Mouse (Mus musculus): Measurements from ENCODE around the gene Chst15. TPM values are rescaled to one million over a fixed set of nuclear protein-coding genes. Genes with fewer than 3 reads are reported as not detected.

The Chst15 gene
- polyA plus RNA-seq, 1 experiment from 2014 or later: 9.5 TPM

DNA sequence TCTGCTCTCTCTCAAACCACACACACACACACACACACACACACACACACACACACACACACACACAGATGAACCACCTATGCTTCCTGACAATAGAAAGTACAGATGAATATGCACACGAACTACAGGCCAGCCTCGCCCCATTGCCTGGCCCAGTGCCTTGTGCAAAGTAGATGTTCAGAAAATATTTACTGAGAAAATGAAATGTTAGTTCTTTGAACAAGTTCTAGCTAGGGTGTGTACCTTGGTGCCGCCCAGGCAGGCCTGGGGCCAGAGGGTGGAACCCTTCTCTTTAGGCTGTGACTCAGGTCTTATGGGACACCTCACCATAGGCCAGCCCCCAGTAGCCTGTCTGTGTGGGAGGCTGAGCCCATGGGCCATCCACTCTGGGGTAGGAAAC is 85.6 kb downstream of the Chst15 start:
- no peak for ATAC-seq
- Histone ChIP-seq H3K4me1 (no peaks in the 10 kb centered on the region), H3K36me3 (peaks cover 6% of the 10 kb centered on the region; the same call in 1 of the 2 replicates), H3K4me2 (no peak overlapping the region), H3K27ac (no peak overlapping the region), H3K27me3 (replicated peaks) (no peaks in the 10 kb centered on the region), H3K9me3 (replicated peaks) (no peaks in the 10 kb centered on the region), H3K9ac (no peak overlapping the region), H3K4me3 (no peak overlapping the region)
- WGBS (ENCODE audit: insufficient replicate concordance): 66% methylated on average over 3 of the region's 3 CpGs

DNA sequence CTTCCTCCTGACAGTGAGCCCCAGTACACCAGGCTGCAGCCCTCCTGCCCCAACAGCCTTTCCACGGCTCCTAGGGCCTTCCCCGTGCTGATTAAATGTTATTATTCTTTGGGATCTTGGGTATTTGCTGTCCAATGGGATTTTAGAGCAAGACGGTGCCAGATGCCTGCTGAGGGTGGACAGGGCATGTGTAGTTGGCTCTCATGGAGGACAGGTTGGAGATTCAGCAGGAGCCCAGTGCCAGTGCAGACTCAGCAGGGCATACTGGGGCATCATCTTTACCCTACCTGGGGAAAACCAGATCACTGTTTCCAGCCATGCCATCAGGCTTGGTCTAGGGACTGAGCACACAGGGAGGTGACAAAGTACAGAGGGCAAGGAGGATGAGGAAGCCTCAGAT is 86.1 kb downstream of the Chst15 start:
- no peaks in the 10 kb centered on the region for H3K4me1 ChIP-seq
- H3K9me3 ChIP-seq (replicated peaks): no peaks in the 10 kb centered on the region
- H3K4me2 ChIP-seq: no peak overlapping the region
- H3K27me3 ChIP-seq (replicated peaks): peaks cover 4% of the 10 kb centered on the region; the same call in 1 of the 2 replicates
- H3K9ac ChIP-seq: no peak overlapping the region
- no peak overlapping the region for H3K27ac ChIP-seq
- ATAC-seq: no peak
- H3K36me3 ChIP-seq: peaks cover 2% of the 10 kb centered on the region; the same call in 1 of the 2 replicates
- H3K4me3 ChIP-seq: no peak overlapping the region
- WGBS (ENCODE audit: insufficient replicate concordance): 64% methylated on average over 3 of the region's 3 CpGs

DNA sequence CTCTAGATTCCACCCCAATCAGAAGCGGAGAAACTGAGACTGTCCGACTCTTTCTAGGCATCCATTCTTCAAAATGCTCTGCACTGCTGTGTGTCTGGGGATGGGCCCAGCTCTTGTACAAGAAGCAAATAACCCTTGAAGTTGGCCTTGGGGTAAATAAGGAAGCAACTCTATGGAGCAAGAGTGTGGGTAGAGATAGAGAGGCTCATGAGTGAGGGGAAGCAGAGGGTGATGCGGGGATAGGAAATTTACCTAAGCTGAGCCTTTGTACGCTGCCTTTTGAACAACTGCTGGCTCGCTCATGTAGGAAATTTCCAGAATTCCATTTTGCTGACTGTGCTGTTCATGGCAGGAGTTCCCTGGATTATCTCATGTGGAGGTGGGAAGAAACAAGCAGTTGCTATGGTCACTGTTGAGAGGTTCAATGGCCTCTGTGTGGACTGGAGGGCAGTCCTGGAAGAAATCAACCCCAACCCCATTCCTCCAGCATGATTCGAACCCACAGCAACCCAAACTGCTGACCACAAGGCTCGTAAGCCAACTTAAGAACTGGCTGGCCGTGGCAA is 89.9 kb downstream of the Chst15 start:
- WGBS (ENCODE audit: insufficient replicate concordance): 66% methylated on average over 8 of the region's 8 CpGs

DNA sequence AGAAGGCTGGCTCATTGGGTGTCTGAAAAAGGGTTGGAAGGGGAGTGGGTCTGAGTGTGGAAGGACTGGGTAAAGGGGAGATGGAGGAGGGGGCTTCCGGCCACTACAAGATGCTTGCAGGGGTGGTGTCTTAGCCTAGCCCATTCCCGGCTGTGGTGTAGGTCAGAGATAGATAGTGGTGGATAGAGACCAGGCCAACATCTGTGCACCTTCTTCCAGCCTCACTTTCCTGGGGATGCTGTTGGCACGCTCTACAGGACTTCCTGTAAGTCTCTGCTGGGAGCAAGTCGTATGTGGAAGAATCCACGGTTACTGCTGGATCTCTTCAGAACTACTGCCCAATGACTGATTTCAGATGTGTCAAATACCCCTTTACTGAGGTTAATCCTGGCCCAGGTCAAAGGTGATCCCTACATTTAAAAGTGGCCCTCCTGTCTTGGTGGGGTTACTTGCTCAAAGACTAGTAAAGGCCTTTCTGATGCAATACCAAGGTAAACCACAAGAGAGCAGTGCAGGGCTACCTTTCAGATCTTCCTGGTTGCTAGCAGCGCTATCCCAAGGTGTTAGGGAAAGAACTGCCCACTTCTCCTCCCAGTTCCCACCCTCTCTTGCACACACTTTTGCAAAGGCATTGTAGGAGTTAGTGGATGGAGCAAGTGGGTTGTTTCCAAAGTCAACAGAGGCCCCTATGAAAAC is 90.5 kb downstream of the Chst15 start:
- H3K4me3 ChIP-seq: no peak overlapping the region
- H3K4me1 ChIP-seq: no peaks in the 10 kb centered on the region
- 55% methylated on average over 6 of the region's 6 CpGs for WGBS (ENCODE audit: insufficient replicate concordance)
- H3K9ac ChIP-seq: no peak overlapping the region
- no peak overlapping the region for H3K27ac ChIP-seq
- H3K36me3 ChIP-seq: no peaks in the 10 kb centered on the region
- H3K27me3 ChIP-seq (replicated peaks): peaks cover 10% of the 10 kb centered on the region; the same call in 1 of the 2 replicates
- ATAC-seq: peak; percentile 47; the same call in 1 of the 2 replicates
- no peak overlapping the region for H3K4me2 ChIP-seq
- H3K9me3 ChIP-seq (replicated peaks): no peaks in the 10 kb centered on the region

More for the DNA sequence above, 89.9 kb downstream of the Chst15 start:
- Histone ChIP-seq H3K36me3 (no peaks in the 10 kb centered on the region), H3K4me1 (no peaks in the 10 kb centered on the region), H3K9me3 (replicated peaks) (no peaks in the 10 kb centered on the region), H3K27me3 (replicated peaks) (peaks cover 10% of the 10 kb centered on the region; the same call in 1 of the 2 replicates), H3K4me3 (no peak overlapping the region), H3K4me2 (no peak overlapping the region), H3K27ac (no peak overlapping the region), H3K9ac (no peak overlapping the region)
- ATAC-seq: 0 out of 2 replicates have a peak, but pooled peaks have one; percentile 5

DNA sequence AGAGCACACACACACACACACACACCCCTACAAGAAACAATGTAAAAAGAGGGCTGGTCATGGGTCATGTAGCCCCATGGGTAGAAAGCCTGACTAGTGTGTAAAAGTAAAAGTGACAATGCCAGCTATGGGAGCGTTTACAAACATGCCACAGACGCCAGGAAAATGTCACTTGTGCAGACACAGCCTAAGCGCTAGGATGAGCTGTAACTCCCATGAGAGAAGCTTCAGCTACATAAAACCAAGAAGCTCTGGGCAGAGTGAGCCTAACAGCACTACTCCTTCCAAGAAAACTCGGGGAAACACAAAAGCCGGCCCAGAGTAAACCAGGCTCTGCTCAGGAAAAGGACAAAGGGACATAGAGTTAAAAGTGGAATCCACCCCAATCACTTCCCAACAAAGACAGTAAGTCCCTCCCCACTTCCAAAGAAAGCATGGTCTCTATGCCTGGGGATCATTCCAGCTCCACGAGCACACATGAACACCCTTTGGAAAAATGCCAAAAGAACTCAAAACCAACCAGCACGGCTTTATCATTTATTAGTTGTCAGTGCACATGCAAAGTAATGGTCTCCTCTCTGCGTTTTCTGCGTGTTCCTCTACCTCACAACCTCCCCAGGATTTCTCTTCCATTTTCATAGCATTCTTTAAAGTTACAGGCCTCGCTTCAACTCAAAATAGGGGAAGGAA is 93.4 kb downstream of the Chst15 start:
- H3K4me1 ChIP-seq: no peaks in the 10 kb centered on the region
- no peak overlapping the region for H3K27ac ChIP-seq
- H3K27me3 ChIP-seq (replicated peaks): peaks cover 10% of the 10 kb centered on the region; the same call in 1 of the 2 replicates
- H3K9ac ChIP-seq: no peak overlapping the region
- no peak for ATAC-seq
- H3K36me3 ChIP-seq: no peaks in the 10 kb centered on the region
- H3K4me3 ChIP-seq: no peak overlapping the region
- H3K4me2 ChIP-seq: no peak overlapping the region
- no peaks in the 10 kb centered on the region for H3K9me3 ChIP-seq (replicated peaks)
- 55% methylated on average over 10 of the region's 10 CpGs for WGBS (ENCODE audit: insufficient replicate concordance)

DNA sequence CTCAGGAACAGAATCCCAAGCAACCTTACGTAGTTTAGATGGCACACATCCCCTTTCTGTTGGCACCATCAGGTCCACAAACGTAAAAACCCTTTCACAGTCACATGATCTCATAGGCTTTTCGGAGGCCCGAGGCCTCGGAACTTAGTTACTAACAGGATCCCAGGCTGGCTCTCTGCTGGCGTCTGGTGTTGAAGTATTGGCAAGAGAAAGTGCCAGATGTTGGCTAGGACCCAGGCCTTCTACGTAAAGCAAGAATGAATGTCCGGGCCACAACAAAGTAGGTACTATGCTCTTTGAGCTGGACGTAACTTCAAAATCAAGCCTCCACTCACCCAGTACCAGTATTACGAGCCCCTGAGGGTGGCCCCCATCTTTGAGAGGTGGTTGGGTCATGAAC is 103.0 kb downstream of the Chst15 start:
- Histone ChIP-seq H3K4me1 (no peaks in the 10 kb centered on the region), H3K9ac (no peak overlapping the region), H3K27ac (no peak overlapping the region), H3K4me3 (no peak overlapping the region), H3K36me3 (no peaks in the 10 kb centered on the region), H3K9me3 (replicated peaks) (no peaks in the 10 kb centered on the region), H3K4me2 (no peak overlapping the region), H3K27me3 (replicated peaks) (peaks cover 32% of the 10 kb centered on the region; the same call in 1 of the 2 replicates)
- 68% methylated on average over 10 of the region's 10 CpGs for WGBS (ENCODE audit: insufficient replicate concordance)
- ATAC-seq: no peak

DNA sequence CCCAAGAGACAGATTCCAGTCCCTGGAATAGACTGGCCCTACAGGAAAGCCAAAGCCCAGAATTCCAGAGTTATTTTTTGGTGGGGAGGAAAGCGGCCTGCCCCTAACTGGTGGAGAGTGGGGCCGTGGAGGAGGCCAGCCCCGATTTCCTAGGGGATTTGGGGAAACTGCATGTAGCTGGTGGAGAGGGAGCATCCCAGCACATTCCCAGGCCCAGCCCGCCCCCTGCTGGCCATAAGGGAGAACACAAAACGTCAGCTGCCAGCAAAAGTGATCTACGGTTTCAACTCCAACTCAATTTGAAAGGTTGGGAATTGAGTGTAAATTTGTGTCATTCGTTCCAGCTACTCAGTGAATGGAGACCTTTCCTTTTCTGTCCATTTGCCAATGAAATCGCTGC is 103.6 kb downstream of the Chst15 start:
- WGBS (ENCODE audit: insufficient replicate concordance): 10% methylated on average over 8 of the region's 8 CpGs
- H3K4me3 ChIP-seq: no peak overlapping the region
- no peaks in the 10 kb centered on the region for H3K36me3 ChIP-seq
- H3K27me3 ChIP-seq (replicated peaks): peaks cover 32% of the 10 kb centered on the region; the same call in 1 of the 2 replicates
- no peak overlapping the region for H3K9ac ChIP-seq
- H3K9me3 ChIP-seq (replicated peaks): no peaks in the 10 kb centered on the region
- ATAC-seq: no peak
- H3K27ac ChIP-seq: no peak overlapping the region
- no peaks in the 10 kb centered on the region for H3K4me1 ChIP-seq
- no peak overlapping the region for H3K4me2 ChIP-seq

DNA sequence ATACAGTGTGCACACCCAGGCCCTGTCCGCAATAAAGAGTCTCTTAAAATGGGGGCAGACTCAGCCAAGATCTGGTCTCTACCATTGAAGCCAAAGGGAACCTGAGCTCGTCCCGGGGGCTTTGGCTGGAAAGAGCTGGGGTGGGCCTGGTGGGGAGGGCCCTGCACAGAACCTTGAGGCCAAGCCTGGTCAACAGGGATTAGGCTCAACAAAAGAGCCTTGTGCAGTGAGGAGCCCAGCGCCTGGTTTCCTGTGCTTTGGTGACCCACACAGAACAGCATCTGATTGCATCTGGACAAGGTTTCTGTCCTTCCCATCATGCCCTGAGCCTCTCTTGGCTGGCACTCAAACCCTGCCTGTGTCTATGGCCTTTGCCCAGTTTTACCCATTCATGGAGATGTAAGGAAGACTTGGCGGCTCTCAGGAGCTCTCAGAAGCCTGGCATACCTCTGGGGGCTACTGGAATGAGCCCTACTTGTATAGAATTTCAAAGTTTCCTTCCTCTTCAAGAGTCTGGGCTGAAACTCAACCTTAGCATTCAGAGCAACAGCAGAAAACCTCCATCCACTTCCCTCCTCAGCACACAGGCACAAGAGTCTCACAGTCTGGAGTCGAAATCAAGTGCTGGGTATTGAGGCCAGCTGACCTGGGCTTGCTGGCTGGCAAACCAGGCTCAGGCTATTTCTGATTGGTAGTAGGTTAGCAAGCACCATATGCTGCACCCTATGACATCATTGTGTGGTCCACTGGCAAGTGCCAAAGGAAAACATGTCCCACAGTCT is 104.9 kb downstream of the Chst15 start:
- WGBS (ENCODE audit: insufficient replicate concordance): 71% methylated on average over 6 of the region's 6 CpGs
- Histone ChIP-seq H3K9ac (no peak overlapping the region), H3K9me3 (replicated peaks) (no peaks in the 10 kb centered on the region), H3K4me2 (no peak overlapping the region), H3K27ac (no peak overlapping the region), H3K4me3 (no peak overlapping the region), H3K27me3 (replicated peaks) (peaks cover 32% of the 10 kb centered on the region; the same call in 1 of the 2 replicates), H3K4me1 (no peaks in the 10 kb centered on the region), H3K36me3 (no peaks in the 10 kb centered on the region)
- no peak for ATAC-seq

DNA sequence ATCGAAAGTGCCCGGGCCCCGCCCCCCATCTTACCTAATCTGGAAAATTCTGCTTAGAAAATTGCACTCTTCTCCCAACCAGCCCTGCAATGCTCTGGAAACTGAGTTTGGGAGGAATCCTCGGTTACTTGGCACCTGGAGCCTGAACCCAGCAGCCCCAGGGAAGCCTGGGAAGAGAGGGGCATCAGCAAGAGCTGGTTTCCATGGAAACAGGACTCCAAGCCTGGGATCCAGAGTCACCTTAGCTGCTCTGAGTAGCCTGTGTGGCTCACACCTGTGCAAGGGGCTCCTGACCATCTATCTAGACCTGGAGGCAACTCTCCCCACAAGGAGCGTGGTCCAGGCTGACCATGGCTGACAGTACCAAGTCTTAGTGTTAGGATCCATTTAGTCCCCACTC is 106.4 kb downstream of the Chst15 start:
- 68% methylated on average over 5 of the region's 5 CpGs for WGBS (ENCODE audit: insufficient replicate concordance)
- ATAC-seq: no peak
- Histone ChIP-seq H3K4me1 (no peaks in the 10 kb centered on the region), H3K36me3 (no peaks in the 10 kb centered on the region), H3K4me2 (no peak overlapping the region), H3K9ac (no peak overlapping the region), H3K4me3 (no peak overlapping the region), H3K27me3 (replicated peaks) (peaks cover 26% of the 10 kb centered on the region; the same call in 1 of the 2 replicates), H3K27ac (no peak overlapping the region), H3K9me3 (replicated peaks) (no peaks in the 10 kb centered on the region)

DNA sequence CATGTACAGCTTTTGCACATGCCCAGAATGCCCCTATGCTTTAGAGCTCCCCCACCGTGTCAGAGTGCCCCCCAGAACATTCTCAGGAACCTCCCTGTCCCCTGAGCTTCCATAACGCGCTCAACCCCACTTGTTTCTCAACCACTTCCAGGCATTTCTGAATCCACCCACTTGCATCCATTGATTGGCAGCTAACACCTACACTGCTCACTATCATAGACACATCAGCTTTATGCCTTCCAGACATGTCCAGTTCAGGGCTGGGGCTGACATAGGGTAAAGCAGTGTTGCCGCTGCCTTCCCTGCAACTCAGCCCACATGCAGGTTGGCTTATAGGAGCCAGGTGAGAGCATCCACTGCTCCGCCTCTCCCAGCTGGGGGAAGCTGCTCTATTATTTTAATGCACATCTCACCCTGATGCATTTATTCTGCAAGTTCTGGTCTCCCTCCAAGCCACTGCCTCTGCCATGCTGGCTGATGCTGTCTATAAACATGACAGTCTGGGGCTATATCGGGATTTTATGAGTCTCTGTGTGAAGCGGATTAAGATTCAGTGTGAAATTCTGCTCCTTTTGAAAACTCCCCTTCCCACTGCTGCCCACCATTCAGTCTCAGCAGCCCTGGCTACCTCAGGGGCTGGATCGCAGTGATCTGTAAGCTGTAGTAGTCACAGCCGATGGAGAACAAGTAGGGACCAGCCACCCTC is 107.9 kb downstream of the Chst15 start:
- H3K36me3 ChIP-seq: no peaks in the 10 kb centered on the region
- no peaks in the 10 kb centered on the region for H3K9me3 ChIP-seq (replicated peaks)
- no peak for ATAC-seq
- no peak overlapping the region for H3K4me2 ChIP-seq
- no peak overlapping the region for H3K9ac ChIP-seq
- no peaks in the 10 kb centered on the region for H3K4me1 ChIP-seq
- H3K27ac ChIP-seq: no peak overlapping the region
- H3K27me3 ChIP-seq (replicated peaks): peaks cover 17% of the 10 kb centered on the region; the same call in 1 of the 2 replicates
- H3K4me3 ChIP-seq: no peak overlapping the region
- WGBS (ENCODE audit: insufficient replicate concordance): 68% methylated on average over 9 of the region's 9 CpGs

DNA sequence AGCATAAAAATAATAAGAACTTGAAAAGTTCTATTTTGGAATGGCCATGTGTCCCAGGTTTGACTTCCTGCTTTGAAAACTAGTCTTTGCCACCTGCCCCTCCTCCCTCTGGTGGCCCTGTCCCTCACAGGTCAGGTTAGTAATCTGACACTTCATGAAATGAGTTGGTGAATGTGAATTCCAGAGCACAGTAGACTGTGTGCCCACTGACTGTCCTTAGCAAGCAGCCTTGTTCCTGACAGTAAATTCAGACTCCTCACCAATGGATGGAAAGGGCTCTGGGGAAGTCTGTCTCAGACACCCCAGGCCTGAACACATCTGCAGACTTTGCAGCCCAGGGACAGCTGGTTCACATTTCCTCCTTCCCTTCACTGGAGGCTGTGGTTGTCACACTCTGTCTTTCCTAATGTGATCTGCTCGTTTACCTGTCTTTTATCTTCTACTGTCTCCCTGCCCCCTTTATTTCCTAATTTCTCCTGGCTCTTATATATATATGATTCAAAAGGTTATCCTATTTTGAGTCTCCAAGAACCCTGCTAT is 112.9 kb downstream of the Chst15 start:
- Histone ChIP-seq H3K9ac (no peak overlapping the region), H3K27ac (no peak overlapping the region), H3K4me2 (no peak overlapping the region), H3K9me3 (replicated peaks) (no peaks in the 10 kb centered on the region), H3K27me3 (replicated peaks) (0 out of 2 replicates have a peak, but pooled peaks cover 5% of the 10 kb centered on the region), H3K4me3 (no peak overlapping the region), H3K4me1 (no peaks in the 10 kb centered on the region), H3K36me3 (no peaks in the 10 kb centered on the region)
- no peak for ATAC-seq
- WGBS (ENCODE audit: insufficient replicate concordance): 22% methylated on average over 1 of the region's 1 CpGs
